Mouse (Mus musculus) lung, postnatal 0 days (tissue): ENCODE measurements around the gene Cdkl1.

Experiments used
- CTCF ChIP-seq: IDR thresholded peaks from 2 replicates; pipeline ENCODE4 v1.5.1; 2016; ENCODE audit warnings: antibody characterized with exemption, mild to moderate bottlenecking
- EP300 ChIP-seq: IDR thresholded peaks from 2 replicates; pipeline ENCODE4 v1.6.1; 2016; ENCODE audit warnings: antibody characterized with exemption, mild to moderate bottlenecking, control low read depth

- TF ChIP-seq CTCF (no peak), EP300 (no peak)
Measured at GRCm38 (mm10) chr12:69732221-69732620, 58.8 kb downstream of the Cdkl1 start.
